Mouse (Mus musculus) heart, embryonic 12.5 days (tissue): ENCODE measurements around the gene Stam. TPM values are rescaled to one million over a fixed set of nuclear protein-coding genes. Genes with fewer than 3 reads are reported as not detected.
A peak's percentile ranks its signal among the peaks of the same experiment; 100 is the strongest.

Experiments
- ATAC-seq: fragments of 200-750 bp; cut with Nextera tagmentation; 2 replicates; pipeline ENCODE4 v1.8.0; 2017; ENCODE audit warnings: moderate TSS enrichment, moderate library complexity; ENCODE audit not compliant: insufficient number of reproducible peaks, low FRiP score
- H3K27ac ChIP-seq: fragments of 300-500 bp; sonication (generic); 2 replicates; pipeline ENCODE4 v1.5.1; 2016; ENCODE audit warnings: mild to moderate bottlenecking, moderate library complexity; ENCODE audit not compliant: poor library complexity, severe bottlenecking
- H3K27me3 ChIP-seq: fragments of 300-500 bp; sonication (generic); replicated peaks from 2 replicates; pipeline ENCODE4 v1.6.1; 2016; ENCODE audit warnings: mild to moderate bottlenecking, moderate library complexity
- H3K36me3 ChIP-seq: fragments of 300-500 bp; sonication (generic); 2 replicates; pipeline ENCODE4 v1.6.1; 2016; ENCODE audit warnings: mild to moderate bottlenecking, moderate library complexity
- H3K4me1 ChIP-seq: fragments of 300-500 bp; sonication (generic); replicated peaks from 2 replicates; pipeline ENCODE4 v1.6.1; 2016; ENCODE audit warnings: mild to moderate bottlenecking
- H3K4me2 ChIP-seq: fragments of 300-500 bp; sonication (generic); 2 replicates; pipeline ENCODE4 v1.6.1; 2016; ENCODE audit warnings: mild to moderate bottlenecking, moderate library complexity
- H3K4me3 ChIP-seq: fragments of 300-500 bp; sonication (generic); 2 replicates; pipeline ENCODE4 v1.5.1; 2016; ENCODE audit warnings: mild to moderate bottlenecking
- H3K9ac ChIP-seq: fragments of 300-500 bp; sonication (generic); 2 replicates; pipeline ENCODE4 v1.6.1; 2016; ENCODE audit warnings: mild to moderate bottlenecking, moderate library complexity
- H3K9me3 ChIP-seq: fragments of 300-500 bp; sonication (generic); replicated peaks from 2 replicates; pipeline ENCODE4 v1.6.1; 2016; ENCODE audit warnings: mild to moderate bottlenecking, moderate library complexity
- whole genome bisulfite sequencing: fragments of 180-500 bp; shearing (Covaris S2); methylation state at CpG from one replicate; pipeline ENCODE4 v1.1.7; 2016; 5-methylcytosine and 5-hydroxymethylcytosine counted together
- polyA plus RNA-seq: library from polyadenylated mRNA; unstranded; fragments of >200 nt; fragmentation: Nextera tagmentation; extraction: Ambion mirVana; gene quantifications from 2 replicates; pipeline ENCODE4 v1.2.1, GENCODE M21; 2016

Gene Stam
- 59.5 and 63.1 TPM in 2 replicates for polyA plus RNA-seq

- peaks cover 13% of the 10 kb centered on the region; the same call in 1 of the 2 replicates for H3K4me1 ChIP-seq
- H3K27ac ChIP-seq, result peak within 1 kb of the TSS; percentile 91
- H3K4me2 ChIP-seq, result peak within 1 kb of the TSS; percentile 75
- H3K9me3 ChIP-seq, result no peaks in the 10 kb centered on the region
- WGBS, result under 1% methylated on average over 47 of the region's 50 CpGs
- no peaks in the 10 kb centered on the region for H3K36me3 ChIP-seq
- peak; percentile 96 for ATAC-seq
- H3K4me3 ChIP-seq, result peak within 1 kb of the TSS; percentile 95
- no peaks in the 10 kb centered on the region for H3K27me3 ChIP-seq
- H3K9ac ChIP-seq, result peak within 1 kb of the TSS; percentile 98
Measured at GRCm38 (mm10) chr2:14073362-14074220, at the start of gene Stam. Gene Stam, plus strand, starts transcription at chr2:14074098.

GRCm38 (mm10) chr2:14041249-14041648, 32.6 kb upstream of the Stam start:
- Histone ChIP-seq H3K36me3 (peaks cover 44% of the 10 kb centered on the region), H3K4me2 (no peak overlapping the region), H3K27me3 (no peaks in the 10 kb centered on the region), H3K4me1 (peaks cover 3% of the 10 kb centered on the region; the same call in 1 of the 2 replicates), H3K9me3 (no peaks in the 10 kb centered on the region), H3K27ac (no peak overlapping the region), H3K9ac (no peak overlapping the region), H3K4me3 (no peak overlapping the region)
- no peak for ATAC-seq
- WGBS, result 95% methylated on average over 2 of the region's 2 CpGs

DNA sequence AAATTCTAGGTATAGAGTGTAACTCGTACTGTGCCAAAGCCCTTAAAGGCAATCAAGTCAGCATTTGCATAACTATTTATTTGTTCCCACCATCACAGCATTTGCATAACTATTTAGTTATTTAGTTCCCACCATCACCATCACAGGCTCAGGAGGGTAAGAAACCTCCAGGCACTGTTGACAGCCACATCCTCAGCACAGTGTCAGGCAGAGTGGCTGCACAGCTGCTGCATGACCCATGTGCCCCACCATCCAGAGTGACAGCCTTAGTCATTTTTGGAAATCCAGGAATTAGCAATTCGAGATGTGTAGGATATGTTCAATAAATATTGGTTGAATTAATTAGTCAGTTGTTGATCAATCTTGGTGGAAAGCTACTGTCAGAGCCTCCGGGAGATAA, 30.9 kb upstream of the Stam start:
- Histone ChIP-seq H3K9ac (no peak overlapping the region), H3K9me3 (no peaks in the 10 kb centered on the region), H3K4me3 (no peak overlapping the region), H3K4me1 (peaks cover 3% of the 10 kb centered on the region; the same call in 1 of the 2 replicates), H3K36me3 (peaks cover 38% of the 10 kb centered on the region), H3K4me2 (no peak overlapping the region), H3K27ac (no peak overlapping the region), H3K27me3 (no peaks in the 10 kb centered on the region)
- 82% methylated on average over 3 of the region's 3 CpGs for WGBS
- no peak for ATAC-seq

DNA sequence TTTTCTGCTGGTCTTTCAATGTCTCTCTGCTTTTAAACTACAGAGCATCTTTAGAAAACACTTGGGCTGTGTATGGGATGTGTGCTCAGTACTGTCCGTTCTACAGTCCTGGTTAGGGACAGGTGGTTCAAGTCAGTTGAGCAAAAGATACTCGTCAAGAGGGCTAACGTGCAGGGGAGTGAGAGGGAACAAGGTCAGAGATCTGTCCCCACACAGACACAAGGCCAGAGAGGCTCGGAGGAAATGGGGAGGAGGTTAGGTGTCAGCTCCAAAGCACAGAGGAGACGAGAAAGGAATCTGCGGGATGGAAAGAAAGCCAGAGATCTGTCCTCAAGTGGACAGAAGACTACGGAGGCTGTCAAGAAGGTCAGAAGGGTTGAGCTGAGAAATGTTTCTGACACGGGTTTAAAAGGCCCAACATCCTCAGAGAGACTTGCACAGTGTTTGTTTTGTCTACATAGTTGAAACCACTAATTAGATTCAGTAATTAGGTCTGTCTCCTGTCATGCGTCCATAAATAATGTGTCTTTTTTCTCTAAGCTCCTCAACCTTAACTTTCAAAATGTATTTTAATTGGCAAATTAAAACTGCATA, 30.2 kb upstream of the Stam start:
- ATAC-seq, result no peak
- 45% methylated on average over 9 of the region's 9 CpGs for WGBS

GRCm38 (mm10) chr2:14048381-14048780, 25.5 kb upstream of the Stam start:
- ATAC-seq, result 0 out of 2 replicates have a peak, but pooled peaks have one; percentile 33
- H3K27ac ChIP-seq, result peak overlapping the region; percentile 30; the same call in 1 of the 2 replicates

More for the DNA sequence above, 30.2 kb upstream of the Stam start:
- H3K36me3 ChIP-seq, result peaks cover 38% of the 10 kb centered on the region
- no peak overlapping the region for H3K4me2 ChIP-seq
- no peak overlapping the region for H3K4me3 ChIP-seq
- no peaks in the 10 kb centered on the region for H3K9me3 ChIP-seq
- peaks cover 5% of the 10 kb centered on the region; the same call in 1 of the 2 replicates for H3K4me1 ChIP-seq
- no peaks in the 10 kb centered on the region for H3K27me3 ChIP-seq
- H3K27ac ChIP-seq, result no peak overlapping the region
- H3K9ac ChIP-seq, result no peak overlapping the region

DNA sequence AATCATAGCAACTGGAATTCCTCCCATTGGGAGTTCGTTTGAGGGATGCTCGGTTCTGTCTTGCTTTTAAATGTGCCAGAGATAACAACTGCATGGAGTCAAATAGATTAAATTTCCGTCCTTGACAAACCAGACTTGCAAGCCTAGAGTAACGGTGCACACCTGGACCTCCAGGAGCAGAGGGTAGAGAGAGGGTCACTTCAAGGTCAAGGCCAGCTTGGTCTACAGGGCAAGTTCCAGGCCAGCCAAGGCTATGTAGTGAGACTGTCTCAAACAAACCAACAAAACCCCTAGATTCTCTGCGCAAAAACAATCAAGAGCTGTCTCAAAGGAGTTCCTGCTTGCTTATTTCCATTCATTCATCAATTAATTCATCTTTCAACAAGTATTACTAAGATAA, 25.1 kb upstream of the Stam start:
- peaks cover under 1% of the 10 kb centered on the region; the same call in 1 of the 2 replicates for H3K36me3 ChIP-seq
- ATAC-seq, result no peak
- peaks cover 21% of the 10 kb centered on the region for H3K4me1 ChIP-seq
- H3K9me3 ChIP-seq, result no peaks in the 10 kb centered on the region
- H3K4me3 ChIP-seq, result no peak overlapping the region
- no peak overlapping the region for H3K9ac ChIP-seq
- WGBS, result 63% methylated on average over 5 of the region's 5 CpGs
- no peaks in the 10 kb centered on the region for H3K27me3 ChIP-seq
- H3K27ac ChIP-seq, result peak overlapping the region; percentile 30; the same call in 1 of the 2 replicates
- H3K4me2 ChIP-seq, result no peak overlapping the region

More at GRCm38 (mm10) chr2:14048381-14048780, 25.5 kb upstream of the Stam start:
- no peak overlapping the region for H3K4me3 ChIP-seq
- H3K27me3 ChIP-seq, result no peaks in the 10 kb centered on the region
- no peaks in the 10 kb centered on the region for H3K9me3 ChIP-seq
- peaks cover 5% of the 10 kb centered on the region for H3K36me3 ChIP-seq
- H3K9ac ChIP-seq, result no peak overlapping the region
- H3K4me2 ChIP-seq, result no peak overlapping the region
- H3K4me1 ChIP-seq, result peaks cover 20% of the 10 kb centered on the region

GRCm38 (mm10) chr2:14053618-14054017, 20.3 kb upstream of the Stam start:
- Histone ChIP-seq H3K27me3 (no peaks in the 10 kb centered on the region), H3K27ac (no peak overlapping the region), H3K4me3 (peak overlapping the region; percentile 24), H3K9ac (no peak overlapping the region), H3K4me1 (peaks cover 24% of the 10 kb centered on the region), H3K36me3 (no peaks in the 10 kb centered on the region), H3K4me2 (peak overlapping the region; percentile 59), H3K9me3 (no peaks in the 10 kb centered on the region)
- ATAC-seq, result no peak
- 65% methylated on average over 3 of the region's 3 CpGs for WGBS

GRCm38 (mm10) chr2:14054163-14054562, 19.7 kb upstream of the Stam start:
- 52% methylated on average over 3 of the region's 3 CpGs for WGBS
- ATAC-seq, result no peak
- H3K9ac ChIP-seq, result no peak overlapping the region

GRCm38 (mm10) chr2:14054716-14055115, 19.2 kb upstream of the Stam start:
- H3K4me3 ChIP-seq, result peak overlapping the region; percentile 79
- H3K27ac ChIP-seq, result peak overlapping the region; percentile 97
- H3K9ac ChIP-seq, result peak overlapping the region; percentile 84
- H3K4me1 ChIP-seq, result peaks cover 20% of the 10 kb centered on the region
- peak overlapping the region; percentile 72 for H3K4me2 ChIP-seq
- ATAC-seq, result no peak
- no peaks in the 10 kb centered on the region for H3K36me3 ChIP-seq
- WGBS, result 5% methylated on average over 6 of the region's 6 CpGs
- H3K9me3 ChIP-seq, result no peaks in the 10 kb centered on the region
- no peaks in the 10 kb centered on the region for H3K27me3 ChIP-seq

More at GRCm38 (mm10) chr2:14054163-14054562, 19.7 kb upstream of the Stam start:
- no peaks in the 10 kb centered on the region for H3K27me3 ChIP-seq
- no peaks in the 10 kb centered on the region for H3K9me3 ChIP-seq
- peak overlapping the region; percentile 43 for H3K27ac ChIP-seq
- H3K36me3 ChIP-seq, result no peaks in the 10 kb centered on the region
- peaks cover 21% of the 10 kb centered on the region for H3K4me1 ChIP-seq
- peak overlapping the region; percentile 59 for H3K4me2 ChIP-seq
- peak overlapping the region; percentile 24 for H3K4me3 ChIP-seq

- H3K36me3 ChIP-seq, result no peaks in the 10 kb centered on the region
- H3K27ac ChIP-seq, result peak overlapping the region; percentile 97
- WGBS, result under 1% methylated on average over 44 of the region's 58 CpGs
- no peaks in the 10 kb centered on the region for H3K9me3 ChIP-seq
- peak overlapping the region; percentile 84 for H3K9ac ChIP-seq
- peak overlapping the region; percentile 72 for H3K4me2 ChIP-seq
- H3K4me1 ChIP-seq, result peaks cover 17% of the 10 kb centered on the region
- peak overlapping the region; percentile 79 for H3K4me3 ChIP-seq
- ATAC-seq, result peak; percentile 91
- H3K27me3 ChIP-seq, result no peaks in the 10 kb centered on the region
Measured at GRCm38 (mm10) chr2:14055168-14055565, 18.7 kb upstream of the Stam start.
